Mouse (Mus musculus) adrenal gland, adult (tissue): ENCODE measurements around the gene Hmgcl.
"Not testable (repeated sequence)": the region's sequence is repeated elsewhere in the genome, so short reads cannot be mapped to it uniquely, and the experiment has no call there.

Experiments used
- DNase-seq, 2 experiments: peaks; one replicate each; pipeline ENCODE4 v3.0.0; 2022 to 2023; ENCODE audit warnings: low spot score in 1 of 2; ENCODE audit not compliant: inconsistent age in 2 of 2

The Hmgcl gene

GRCm38 (mm10) chr4:135955886-135956285 lies 9.6 kb downstream of the Hmgcl start:
- DNase-seq: peak in 1 of 2 experiments; percentile 40

- DNase-seq: peak in 1 of 2 experiments; percentile 58
Observed at GRCm38 (mm10) chr4:135958354-135958753, 12.1 kb downstream of the Hmgcl start.

GRCm38 (mm10) chr4:135960717-135961116 lies 14.5 kb downstream of the Hmgcl start:
- peak; percentile 73 to 92 for DNase-seq

DNA sequence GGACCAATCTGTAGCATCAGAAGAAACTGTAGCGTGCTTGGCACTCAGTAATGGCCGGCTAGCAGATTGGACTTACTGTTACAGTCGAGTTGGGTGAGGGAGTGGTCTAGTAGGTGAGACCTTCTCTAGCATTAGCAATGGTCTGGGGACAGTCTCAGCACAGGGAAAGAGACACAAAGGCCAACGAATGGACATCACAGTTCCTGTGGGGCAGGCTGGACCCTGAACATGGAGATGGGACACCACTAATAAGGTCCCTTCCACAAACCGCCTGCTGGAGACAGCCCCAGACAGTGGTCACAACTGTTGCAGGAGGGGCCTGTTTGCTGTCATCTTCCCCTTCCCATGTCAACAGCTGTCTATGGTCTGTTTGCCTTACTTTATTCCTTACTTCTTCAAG lies 15.5 kb downstream of the Hmgcl start:
- DNase-seq: peak in 1 of 2 experiments; percentile 46

DNA sequence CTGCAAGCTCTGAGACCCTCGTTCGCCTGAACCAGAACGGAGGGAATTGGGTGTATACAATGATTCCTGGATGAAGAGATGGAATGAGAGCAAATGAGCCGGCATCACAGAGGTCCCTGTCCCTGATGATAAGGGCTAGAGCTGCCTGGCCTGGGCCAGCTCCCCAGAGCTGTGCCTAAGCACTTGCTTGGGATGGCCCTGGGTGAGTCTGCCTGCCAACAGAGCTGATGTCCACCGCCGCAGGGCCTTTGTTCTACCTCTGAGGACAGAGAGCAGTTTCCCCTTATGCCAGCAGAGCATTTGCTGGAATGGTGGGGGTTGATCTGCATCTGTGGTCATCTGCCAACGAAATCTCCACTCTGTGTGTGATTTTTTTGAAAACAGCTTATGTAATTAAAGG lies 15.9 kb downstream of the Hmgcl start:
- DNase-seq: peak in 1 of 2 experiments; percentile 49

DNA sequence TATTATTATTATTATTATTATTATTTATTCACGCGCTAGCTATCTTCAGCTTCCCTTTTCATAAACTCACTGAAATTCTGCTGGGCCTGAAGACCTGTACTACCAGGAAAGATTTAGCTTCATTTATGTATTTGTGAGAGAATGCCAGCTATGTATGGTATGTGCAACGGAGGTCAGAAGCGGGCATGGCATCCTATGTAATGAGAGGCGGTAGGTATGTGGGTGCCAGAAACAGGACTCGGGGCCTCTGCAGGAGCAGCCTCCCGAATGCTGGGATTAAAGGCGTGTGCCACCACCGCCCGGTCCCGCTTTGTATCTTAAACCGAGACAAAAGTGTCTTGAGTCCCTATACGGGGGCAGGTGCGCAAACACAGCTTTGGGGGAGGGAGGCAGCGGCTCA lies 16.7 kb downstream of the Hmgcl start:
- DNase-seq: no peak

DNA sequence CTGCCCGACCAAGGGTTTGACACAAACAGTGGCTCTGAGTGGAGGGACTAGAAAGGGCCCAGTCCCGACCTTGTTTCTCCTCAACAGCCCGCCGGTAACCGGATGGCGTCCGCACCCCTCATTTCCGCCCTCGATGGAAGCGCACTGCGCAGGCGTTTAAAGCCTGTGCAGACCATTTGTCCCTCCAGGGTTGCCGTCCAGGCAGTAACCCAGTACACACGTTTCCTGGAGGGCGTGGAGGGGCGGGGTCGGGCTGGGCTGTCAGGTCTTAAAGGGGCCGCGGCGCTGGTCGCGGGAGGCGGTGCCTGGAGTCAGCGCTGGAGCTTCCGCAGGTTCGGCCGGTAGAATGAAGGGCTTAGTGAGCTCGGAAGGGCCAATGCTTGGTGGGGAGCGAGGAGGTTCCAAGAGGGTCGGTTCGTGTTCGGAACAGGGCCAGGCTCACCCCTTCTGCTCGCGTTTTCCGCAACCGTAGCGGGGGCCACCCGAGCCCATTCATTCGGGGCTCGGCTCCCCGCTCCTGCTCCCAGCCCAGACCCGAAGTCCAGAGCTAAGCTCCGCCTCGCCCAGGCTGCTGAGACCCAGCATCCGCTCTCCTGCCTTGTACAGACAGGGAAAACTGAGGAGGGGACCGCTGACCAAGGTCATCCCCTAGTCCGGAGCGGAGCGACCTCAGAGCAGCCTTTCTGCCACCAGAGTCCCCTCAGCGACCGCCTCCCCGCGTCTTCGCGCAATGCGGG lies 17.4 kb downstream of the Hmgcl start, which contains the start of gene Gale:
Gene Gale (plus strand): TSS at position 271 of the 737 bp plus-strand sequence.
- DNase-seq: peak; percentile 95 to 98

DNA sequence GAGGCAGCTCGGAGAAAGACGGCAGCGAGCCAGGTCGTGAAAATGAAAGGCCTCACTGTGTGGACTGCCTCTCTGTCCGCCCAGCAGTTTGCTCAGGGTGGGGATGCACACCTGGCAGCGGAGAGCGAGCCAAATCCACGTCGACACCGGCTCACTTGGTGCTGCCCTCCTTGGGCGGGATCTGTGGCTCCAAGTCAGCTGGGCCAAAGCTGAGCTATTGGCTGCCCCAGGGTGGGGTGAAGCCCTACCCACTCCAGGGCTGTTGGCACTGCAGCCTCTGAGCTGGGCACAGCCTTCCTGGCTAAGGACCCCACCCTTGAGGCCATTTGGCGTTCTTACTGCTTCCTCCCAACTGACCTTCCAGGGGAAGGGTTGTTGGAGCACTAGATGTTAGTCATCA lies 18.2 kb downstream of the Hmgcl start:
- DNase-seq: peak; percentile 85 to 87

- peak in 1 of 2 experiments; percentile 39 for DNase-seq
Observed at GRCm38 (mm10) chr4:135965113-135965512, 18.9 kb downstream of the Hmgcl start.

DNA sequence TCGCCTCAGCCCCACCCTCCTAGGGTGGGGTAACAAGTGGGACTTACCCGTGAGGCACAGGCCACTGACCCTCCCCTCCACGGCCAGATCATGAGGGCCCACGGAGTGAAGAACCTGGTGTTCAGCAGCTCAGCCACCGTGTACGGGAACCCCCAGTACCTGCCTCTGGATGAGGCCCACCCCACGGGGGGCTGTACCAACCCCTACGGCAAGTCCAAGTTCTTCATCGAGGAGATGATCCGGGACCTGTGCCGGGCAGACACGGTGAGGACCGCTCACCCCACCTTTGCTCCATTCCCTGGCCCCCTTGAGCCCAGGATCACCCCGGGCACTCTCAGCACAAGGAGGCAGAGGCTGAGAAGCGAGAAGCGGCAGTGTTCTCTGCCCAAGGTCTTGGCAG lies 20.0 kb downstream of the Hmgcl start:
- DNase-seq: peak in 1 of 2 experiments; percentile 35

- DNase-seq: peak in 1 of 2 experiments; percentile 42
Observed at GRCm38 (mm10) chr4:135967086-135967760, 21.0 kb downstream of the Hmgcl start.

GRCm38 (mm10) chr4:135968271-135968869 lies 22.1 kb downstream of the Hmgcl start:
- DNase-seq: peak; percentile 25 to 37

DNA sequence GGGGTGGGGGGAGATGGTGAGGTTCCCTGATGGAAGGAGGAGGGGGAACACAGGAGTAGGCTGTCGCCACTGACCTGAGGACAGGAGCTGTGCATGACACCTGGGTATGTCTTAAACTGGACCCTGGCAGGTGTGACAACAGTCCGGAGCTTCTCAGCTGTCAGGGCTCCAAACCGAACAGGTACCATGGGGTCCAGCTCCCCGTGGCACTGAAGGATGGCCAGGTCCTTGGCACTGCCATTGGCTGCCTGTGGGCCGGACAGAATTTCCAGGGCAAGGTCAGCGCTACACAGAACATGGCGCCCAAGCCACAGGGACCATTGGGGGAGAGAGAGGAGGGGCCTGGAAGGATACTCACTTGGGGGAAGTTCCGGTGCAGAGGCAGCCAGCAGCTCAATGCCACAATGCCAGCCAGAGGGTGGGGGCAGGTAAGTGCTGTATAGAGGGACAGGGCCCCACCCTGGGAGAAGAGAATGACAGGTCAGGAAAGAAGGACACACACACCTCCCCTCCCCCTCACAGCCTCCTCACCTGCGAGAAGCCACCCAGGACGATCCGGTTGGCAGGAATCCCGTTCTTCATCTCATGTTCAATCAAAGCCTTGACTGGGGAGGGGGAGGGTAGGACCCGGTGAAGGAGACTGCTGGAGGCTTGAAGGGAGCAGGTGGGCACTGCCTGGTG lies 23.0 kb downstream of the Hmgcl start:
- DNase-seq: peak in 1 of 2 experiments; percentile 14

DNA sequence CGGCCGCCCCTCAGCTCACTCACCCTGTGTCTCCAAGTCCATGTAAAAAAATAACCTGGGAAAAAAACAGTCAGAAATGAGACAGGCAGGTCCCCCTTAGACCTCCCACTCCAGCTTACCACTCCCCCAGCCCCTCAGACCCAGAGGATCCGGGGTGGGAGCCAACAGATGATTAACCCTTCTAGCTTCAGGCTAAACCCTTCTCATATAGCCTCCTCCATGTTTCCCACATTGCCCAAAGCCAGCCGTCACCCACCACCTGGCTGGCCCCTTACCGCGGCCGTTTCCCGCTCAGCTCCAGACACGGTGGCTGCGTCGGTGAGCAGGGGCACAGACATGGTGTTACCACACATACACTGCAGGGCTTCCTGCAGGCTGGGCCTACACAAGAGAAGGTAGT lies 24.3 kb downstream of the Hmgcl start:
- peak in 1 of 2 experiments; percentile 22 for DNase-seq

- peak in 1 of 2 experiments; percentile 32 for DNase-seq
Observed at GRCm38 (mm10) chr4:135971805-135972555, 25.7 kb downstream of the Hmgcl start.

- DNase-seq: peak; percentile 92 to 96
Observed at GRCm38 (mm10) chr4:135972556-135972906, 26.3 kb downstream of the Hmgcl start, which contains the start of gene Lypla2. Lypla2 (minus strand) TSS chr4:135972626.

DNA sequence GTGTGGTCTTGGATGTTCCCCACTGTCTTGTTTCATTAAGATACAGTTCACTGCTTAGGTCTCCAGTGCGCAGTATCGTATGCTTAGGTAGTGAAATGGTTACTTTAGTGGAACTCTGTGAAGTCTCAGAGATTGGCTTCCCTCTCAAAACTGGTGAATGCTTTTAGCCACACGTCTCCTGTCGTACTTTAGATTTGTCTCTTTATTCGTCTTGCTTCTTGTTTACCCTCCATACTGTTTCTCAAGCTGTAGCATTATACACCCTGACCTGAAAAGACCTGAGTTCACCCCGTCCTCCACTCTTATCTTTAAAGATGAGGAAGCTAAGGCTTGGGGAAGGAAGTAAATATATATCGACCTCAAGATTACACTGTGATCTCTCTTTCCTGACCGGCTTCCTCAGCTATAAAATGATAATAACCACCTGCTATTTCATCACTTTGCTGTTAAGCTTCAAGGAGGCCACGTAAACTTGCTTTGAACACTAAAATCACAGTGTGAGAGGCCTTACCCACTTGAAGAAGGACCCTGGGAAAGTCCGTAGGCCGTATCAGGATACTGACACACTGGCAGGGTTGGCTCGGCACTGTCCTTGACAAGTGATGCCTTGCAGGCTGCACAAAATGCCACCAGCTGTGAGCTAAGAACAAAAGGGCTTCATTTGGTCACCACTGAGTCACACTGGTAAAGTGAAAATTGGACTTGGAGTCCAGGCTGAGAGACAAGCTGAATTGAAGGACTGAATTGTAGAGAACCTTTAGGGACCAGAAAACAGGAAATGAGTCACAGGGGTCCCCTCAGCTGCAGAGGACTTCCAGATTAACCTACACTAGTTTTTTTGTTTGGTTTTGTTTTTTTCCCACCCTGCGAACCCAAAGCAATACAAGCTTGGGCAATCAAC lies 26.9 kb downstream of the Hmgcl start:
- DNase-seq: peak; percentile 46 to 67

- peak in 1 of 2 experiments; percentile 21 for DNase-seq
Observed at GRCm38 (mm10) chr4:135976146-135976545, 29.9 kb downstream of the Hmgcl start.

- not testable (repeated sequence) for DNase-seq
Observed at GRCm38 (mm10) chr4:135980223-135980622, 34.0 kb downstream of the Hmgcl start.
